Mouse (Mus musculus): ENCODE measurements around the gene Anxa7. TPM values are rescaled to one million over a fixed set of nuclear protein-coding genes. Genes with fewer than 3 reads are reported as not detected.

The Anxa7 gene
- polyA plus RNA-seq, 1 experiment = 84.0 TPM

DNA sequence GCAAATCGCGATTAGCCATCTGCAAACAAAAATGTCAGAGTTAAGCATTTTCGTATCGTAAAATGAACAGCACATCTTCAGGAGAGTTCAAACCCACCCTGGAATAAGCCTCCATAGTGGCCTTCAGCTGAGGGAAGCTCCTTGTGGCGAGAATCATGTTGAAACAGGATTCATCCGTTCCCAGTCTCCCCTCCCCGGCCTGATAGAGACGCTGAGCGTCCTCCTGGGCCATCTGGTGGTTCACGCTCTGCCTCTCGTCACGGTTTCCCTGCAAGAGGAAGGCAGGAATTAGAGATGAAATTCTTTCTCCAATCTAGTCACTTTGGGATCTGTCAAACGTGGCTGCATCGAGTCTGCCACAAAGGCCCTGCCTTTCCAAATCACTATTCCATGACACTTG, 19.7 kb downstream of the Anxa7 start:
- 86% methylated on average over 14 of the region's 14 CpGs for WGBS
- Histone ChIP-seq H3K4me3 (ENCODE audit: insufficient read depth, low read depth, low read length) (no peak overlapping the region), H3K4me1 (ENCODE audit: control insufficient read depth, insufficient read depth, low read length) (no peaks in the 10 kb centered on the region), H3K27ac (ENCODE audit: insufficient read depth, low read depth, low read length) (no peak overlapping the region), H3K36me3 (ENCODE audit: control insufficient read depth, insufficient read depth, low read length) (peaks cover 30% of the 10 kb centered on the region), H3K27me3 (replicated peaks; ENCODE audit: control insufficient read depth, insufficient read depth, low read length) (no peaks in the 10 kb centered on the region)
- no peak for DNase-seq
- TF ChIP-seq CTCF (conservative IDR thresholded peaks at IDR 0.05; ENCODE audit: insufficient read depth, insufficient read length, low read depth, low read length) = no peak
- no peak for TF ChIP-seq POLR2A (IDR thresholded peaks at IDR 0.05; ENCODE audit: low read depth, low read length)

DNA sequence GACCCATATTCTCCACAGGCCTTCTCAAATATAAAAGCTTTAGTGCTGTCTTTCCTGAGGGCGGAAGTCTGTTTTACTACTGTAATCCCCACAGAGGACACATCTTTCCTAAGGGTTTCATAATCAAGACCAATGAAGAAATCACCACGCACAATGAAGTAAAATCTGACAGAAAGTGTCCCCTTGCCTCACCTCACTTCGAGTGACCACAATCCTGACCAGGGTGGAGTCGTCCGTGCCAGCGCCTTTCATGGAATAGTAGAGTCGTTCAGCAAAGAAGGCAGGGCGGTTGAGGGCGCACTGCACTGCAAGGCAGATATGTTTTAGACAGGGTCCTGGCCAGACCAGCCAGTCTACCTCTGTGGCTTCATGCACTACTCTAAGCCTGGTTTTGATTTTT, 21.6 kb downstream of the Anxa7 start:
- WGBS = 96% methylated on average over 9 of the region's 9 CpGs
- TF ChIP-seq CTCF (conservative IDR thresholded peaks at IDR 0.05; ENCODE audit: insufficient read depth, insufficient read length, low read depth, low read length) (no peak), POLR2A (IDR thresholded peaks at IDR 0.05; ENCODE audit: low read depth, low read length) (no peak)
- H3K4me3 ChIP-seq (ENCODE audit: insufficient read depth, low read depth, low read length) = no peak overlapping the region

DNA sequence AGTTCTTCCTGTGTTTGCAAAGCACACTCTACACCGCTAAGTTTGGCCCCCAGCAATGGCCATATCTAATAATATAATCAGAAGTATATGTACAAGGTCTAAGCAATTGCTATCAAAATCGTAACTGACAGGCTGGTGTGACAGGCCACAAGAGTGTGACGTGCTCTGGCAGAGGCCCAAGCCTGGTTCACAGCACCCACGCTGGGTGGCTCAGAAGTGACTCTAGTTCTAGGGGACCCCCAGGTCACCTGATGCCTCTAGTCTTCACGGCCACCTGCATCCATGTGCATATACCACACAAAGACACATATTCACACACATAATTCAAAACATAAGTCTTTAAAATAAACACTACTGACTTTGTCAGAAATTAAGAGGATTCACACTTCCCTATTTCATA, 27.0 kb downstream of the Anxa7 start:
- DNase-seq = no peak
- 94% methylated on average over 5 of the region's 5 CpGs for WGBS
- no peaks in the 10 kb centered on the region for H3K27me3 ChIP-seq (replicated peaks; ENCODE audit: control insufficient read depth, insufficient read depth, low read length)

More for the DNA sequence above, 21.6 kb downstream of the Anxa7 start:
- no peaks in the 10 kb centered on the region for H3K27me3 ChIP-seq (replicated peaks; ENCODE audit: control insufficient read depth, insufficient read depth, low read length)
- peaks cover 21% of the 10 kb centered on the region for H3K36me3 ChIP-seq (ENCODE audit: control insufficient read depth, insufficient read depth, low read length)
- no peak for DNase-seq
- H3K4me1 ChIP-seq (ENCODE audit: control insufficient read depth, insufficient read depth, low read length) = no peaks in the 10 kb centered on the region
- H3K27ac ChIP-seq (ENCODE audit: insufficient read depth, low read depth, low read length) = no peak overlapping the region

DNA sequence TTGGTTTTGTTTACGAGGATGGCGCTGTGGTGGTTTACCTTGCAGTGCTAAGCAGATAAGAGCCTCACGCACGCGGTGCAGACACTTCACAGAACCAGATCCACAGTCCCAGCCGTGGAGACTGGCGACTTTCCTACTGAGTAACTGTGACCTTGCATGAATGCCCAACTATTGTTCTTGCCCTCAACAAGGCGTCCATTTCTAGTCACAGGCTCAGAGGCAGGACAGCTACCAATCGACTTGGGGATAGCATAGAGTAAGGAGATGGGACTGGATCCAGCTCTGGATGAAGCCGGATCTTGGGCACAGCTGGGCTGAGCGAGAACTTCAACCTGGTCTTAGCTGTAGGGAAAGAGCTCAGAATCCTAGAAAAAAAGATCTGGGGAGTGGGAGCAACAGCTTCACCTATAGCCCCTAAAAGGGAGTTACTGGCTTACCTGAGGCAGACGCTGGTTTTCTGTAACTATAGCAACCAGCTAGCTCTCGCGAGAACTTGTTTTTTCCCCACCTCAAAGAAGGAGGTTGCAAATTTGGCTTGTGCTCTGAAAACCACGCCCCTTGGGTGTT, 28.1 kb downstream of the Anxa7 start, which contains the start of gene Cfap70:
Cfap70 (minus strand) TSS at position 462 of the 567 bp plus-strand sequence.
- DNase-seq = peak; percentile 92
- H3K36me3 ChIP-seq (ENCODE audit: control insufficient read depth, insufficient read depth, low read length) = peaks cover 1% of the 10 kb centered on the region; the same call in 1 of the 2 replicates
- no peaks in the 10 kb centered on the region for H3K4me1 ChIP-seq (ENCODE audit: control insufficient read depth, insufficient read depth, low read length)
- H3K4me3 ChIP-seq (ENCODE audit: insufficient read depth, low read depth, low read length) = peak within 1 kb of the TSS; percentile 51
- 3% methylated on average over 15 of the region's 15 CpGs for WGBS
- no peak for TF ChIP-seq CTCF (conservative IDR thresholded peaks at IDR 0.05; ENCODE audit: insufficient read depth, insufficient read length, low read depth, low read length)
- TF ChIP-seq POLR2A (IDR thresholded peaks at IDR 0.05; ENCODE audit: low read depth, low read length) = no peak
- no peaks in the 10 kb centered on the region for H3K27me3 ChIP-seq (replicated peaks; ENCODE audit: control insufficient read depth, insufficient read depth, low read length)
- no peak within 1 kb of the TSS for H3K27ac ChIP-seq (ENCODE audit: insufficient read depth, low read depth, low read length)

More for the DNA sequence above, 27.0 kb downstream of the Anxa7 start:
- H3K36me3 ChIP-seq (ENCODE audit: control insufficient read depth, insufficient read depth, low read length) = peaks cover 3% of the 10 kb centered on the region; the same call in 1 of the 2 replicates
- no peak overlapping the region for H3K27ac ChIP-seq (ENCODE audit: insufficient read depth, low read depth, low read length)
- no peaks in the 10 kb centered on the region for H3K4me1 ChIP-seq (ENCODE audit: control insufficient read depth, insufficient read depth, low read length)
- TF ChIP-seq CTCF (conservative IDR thresholded peaks at IDR 0.05; ENCODE audit: insufficient read depth, insufficient read length, low read depth, low read length) (no peak), POLR2A (IDR thresholded peaks at IDR 0.05; ENCODE audit: low read depth, low read length) (no peak)
- no peak overlapping the region for H3K4me3 ChIP-seq (ENCODE audit: insufficient read depth, low read depth, low read length)

DNA sequence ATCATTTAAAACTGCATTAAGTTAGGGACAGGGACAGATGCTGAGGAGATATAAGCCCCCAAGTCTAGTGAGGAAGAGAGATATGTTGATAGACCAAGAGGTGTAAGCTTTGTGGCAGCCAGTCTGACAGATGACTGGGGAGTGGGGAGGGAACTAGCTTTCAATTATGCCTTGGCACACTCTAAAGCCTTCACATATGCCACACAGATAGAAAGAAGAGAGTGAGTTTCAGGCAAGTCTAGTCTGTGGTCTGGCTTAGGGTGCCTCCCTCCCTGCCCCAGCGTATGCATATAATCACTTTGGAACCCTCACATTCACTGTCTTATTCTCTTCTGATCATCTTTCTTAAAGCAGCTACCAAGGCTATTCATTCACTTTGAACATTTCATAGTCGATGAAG, 28.6 kb downstream of the Anxa7 start:
- Histone ChIP-seq H3K4me3 (ENCODE audit: insufficient read depth, low read depth, low read length) (peak overlapping the region; percentile 51; the same call in 1 of the 2 replicates), H3K4me1 (ENCODE audit: control insufficient read depth, insufficient read depth, low read length) (no peaks in the 10 kb centered on the region), H3K27ac (ENCODE audit: insufficient read depth, low read depth, low read length) (no peak overlapping the region), H3K27me3 (replicated peaks; ENCODE audit: control insufficient read depth, insufficient read depth, low read length) (no peaks in the 10 kb centered on the region), H3K36me3 (ENCODE audit: control insufficient read depth, insufficient read depth, low read length) (no peaks in the 10 kb centered on the region)
- DNase-seq = no peak
- TF ChIP-seq CTCF (conservative IDR thresholded peaks at IDR 0.05; ENCODE audit: insufficient read depth, insufficient read length, low read depth, low read length) = no peak
- TF ChIP-seq POLR2A (IDR thresholded peaks at IDR 0.05; ENCODE audit: low read depth, low read length) = no peak
- WGBS = 21% methylated on average over 2 of the region's 2 CpGs

DNA sequence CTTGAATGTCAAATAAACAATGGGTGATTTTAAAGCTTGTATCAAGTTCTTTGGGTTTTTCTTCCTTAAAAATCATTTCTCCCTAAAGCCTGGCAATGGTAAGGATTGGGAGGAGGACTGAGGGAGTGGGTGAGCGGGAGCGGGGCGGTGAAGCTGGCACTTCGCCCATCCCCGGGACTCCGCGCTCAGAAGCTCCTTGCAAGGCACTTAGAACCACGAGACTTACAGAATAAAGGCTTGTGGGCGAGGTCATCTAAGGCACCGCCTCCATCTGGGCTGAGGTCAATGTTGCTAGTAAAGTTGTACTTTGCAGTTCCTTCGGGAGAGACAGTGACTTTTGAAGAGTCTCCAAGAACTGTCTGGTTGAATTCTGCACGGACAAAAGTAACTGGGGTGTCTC, 32.7 kb downstream of the Anxa7 start:
- no peaks in the 10 kb centered on the region for H3K4me1 ChIP-seq (ENCODE audit: control insufficient read depth, insufficient read depth, low read length)
- no peak for TF ChIP-seq POLR2A (IDR thresholded peaks at IDR 0.05; ENCODE audit: low read depth, low read length)
- TF ChIP-seq CTCF (conservative IDR thresholded peaks at IDR 0.05; ENCODE audit: insufficient read depth, insufficient read length, low read depth, low read length) = no peak
- WGBS = 46% methylated on average over 12 of the region's 12 CpGs
- H3K27ac ChIP-seq (ENCODE audit: insufficient read depth, low read depth, low read length) = no peak overlapping the region
- no peaks in the 10 kb centered on the region for H3K27me3 ChIP-seq (replicated peaks; ENCODE audit: control insufficient read depth, insufficient read depth, low read length)
- H3K4me3 ChIP-seq (ENCODE audit: insufficient read depth, low read depth, low read length) = no peak overlapping the region
- H3K36me3 ChIP-seq (ENCODE audit: control insufficient read depth, insufficient read depth, low read length) = no peaks in the 10 kb centered on the region
- peak; percentile 35 for DNase-seq

DNA sequence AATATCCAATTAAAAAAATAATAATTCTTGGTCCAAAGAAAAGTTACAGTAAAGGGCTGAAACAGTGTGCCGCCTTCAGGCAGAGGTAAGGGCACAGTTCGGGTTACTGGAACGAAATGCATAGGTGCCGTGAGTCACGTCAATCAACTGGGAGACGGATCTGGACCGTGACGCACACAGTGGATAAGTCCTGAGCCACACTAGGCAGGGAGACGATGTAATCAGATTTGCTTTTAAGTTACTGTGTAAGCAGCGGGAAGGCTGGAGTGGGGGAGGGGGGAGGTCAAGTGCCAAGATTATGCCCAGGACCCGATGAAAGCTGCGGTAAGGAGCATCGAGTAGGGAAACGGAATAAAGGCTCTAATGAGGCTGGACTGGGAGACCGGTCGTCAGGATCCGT, 37.7 kb downstream of the Anxa7 start:
- no peak overlapping the region for H3K27ac ChIP-seq (ENCODE audit: insufficient read depth, low read depth, low read length)
- H3K27me3 ChIP-seq (replicated peaks; ENCODE audit: control insufficient read depth, insufficient read depth, low read length) = no peaks in the 10 kb centered on the region
- no peak overlapping the region for H3K4me3 ChIP-seq (ENCODE audit: insufficient read depth, low read depth, low read length)
- TF ChIP-seq POLR2A (IDR thresholded peaks at IDR 0.05; ENCODE audit: low read depth, low read length) (no peak), CTCF (conservative IDR thresholded peaks at IDR 0.05; ENCODE audit: insufficient read depth, insufficient read length, low read depth, low read length) (no peak)
- no peaks in the 10 kb centered on the region for H3K4me1 ChIP-seq (ENCODE audit: control insufficient read depth, insufficient read depth, low read length)
- 45% methylated on average over 17 of the region's 17 CpGs for WGBS
- no peaks in the 10 kb centered on the region for H3K36me3 ChIP-seq (ENCODE audit: control insufficient read depth, insufficient read depth, low read length)
- no peak for DNase-seq
